Mouse (Mus musculus) stomach, postnatal 0 days (tissue): ENCODE results near the gene Dnah8. TPM values are rescaled to one million over a fixed set of nuclear protein-coding genes. Genes with fewer than 3 reads are reported as not detected.

Source experiments
- ATAC-seq: fragments of 200-750 bp; cut with Nextera tagmentation; 2 replicates; pipeline ENCODE4 v1.8.0; 2017; ENCODE audit not compliant: low FRiP score, low TSS enrichment
- DNase-seq: peaks from one replicate; pipeline ENCODE4 v3.0.0-alpha.2; 2016; ENCODE audit warnings: low spot score
- H3K27ac ChIP-seq: fragments of 300-500 bp; sonication (generic); replicated peaks from 2 replicates; pipeline ENCODE4 v1.5.1; 2014; ENCODE audit warnings: mild to moderate bottlenecking, control low read depth
- H3K27me3 ChIP-seq: fragments of 300-500 bp; sonication (generic); 2 replicates; pipeline ENCODE4 v1.6.1; 2014; ENCODE audit warnings: low read length; ENCODE audit not compliant: control insufficient read depth, insufficient read depth
- H3K36me3 ChIP-seq: fragments of 300-500 bp; sonication (generic); 2 replicates; pipeline ENCODE4 v1.6.1; 2014; ENCODE audit warnings: low read length, mixed read lengths; ENCODE audit not compliant: control insufficient read depth, insufficient read depth
- H3K4me1 ChIP-seq: fragments of 300-500 bp; sonication (generic); replicated peaks from 2 replicates; pipeline ENCODE4 v1.6.1; 2014; ENCODE audit warnings: antibody characterized with exemption; ENCODE audit not compliant: control insufficient read depth, insufficient read depth
- H3K4me2 ChIP-seq: fragments of 300-500 bp; sonication (generic); replicated peaks from 2 replicates; pipeline ENCODE4 v1.6.1; 2014; ENCODE audit warnings: low read depth, mild to moderate bottlenecking, control low read depth, moderate library complexity
- H3K4me3 ChIP-seq: fragments of 300-500 bp; sonication (generic); 2 replicates; pipeline ENCODE4 v1.5.1; 2014; ENCODE audit warnings: low read depth, low read length, control low read depth
- H3K9ac ChIP-seq: fragments of 300-500 bp; sonication (generic); 2 replicates; pipeline ENCODE4 v1.6.1; 2014; ENCODE audit warnings: mild to moderate bottlenecking, low read length, control low read depth, mixed read lengths
- H3K9me3 ChIP-seq: fragments of 300-500 bp; sonication (generic); 2 replicates; pipeline ENCODE4 v1.6.1; 2016; ENCODE audit warnings: low read length; ENCODE audit not compliant: control insufficient read depth
- CTCF ChIP-seq: IDR thresholded peaks from 2 replicates; pipeline ENCODE4 v1.5.1; 2016; ENCODE audit warnings: antibody characterized with exemption, low read depth, mild to moderate bottlenecking, moderate library complexity
- EP300 ChIP-seq: optimal IDR thresholded peaks from 2 replicates; pipeline ENCODE3; 2016; ENCODE audit warnings: antibody characterized with exemption
- WGBS: fragments of 180-500 bp; shearing (Covaris S2); extraction: QIAGEN DNeasy Blood & Tissue Kit; methylation state at CpG from one replicate; pipeline ENCODE4 v1.1.7; 2014; 5-methylcytosine and 5-hydroxymethylcytosine counted together
- polyA plus RNA-seq: library from polyadenylated mRNA; unstranded; fragments of >200 nt; fragmentation: Nextera tagmentation; extraction: Ambion mirVana; gene quantifications from 2 replicates; pipeline ENCODE4 v1.2.1, GENCODE M21; 2015

Gene Dnah8
- polyA plus RNA-seq, 1 experiment from 2014 or later: 0.92 TPM

DNA sequence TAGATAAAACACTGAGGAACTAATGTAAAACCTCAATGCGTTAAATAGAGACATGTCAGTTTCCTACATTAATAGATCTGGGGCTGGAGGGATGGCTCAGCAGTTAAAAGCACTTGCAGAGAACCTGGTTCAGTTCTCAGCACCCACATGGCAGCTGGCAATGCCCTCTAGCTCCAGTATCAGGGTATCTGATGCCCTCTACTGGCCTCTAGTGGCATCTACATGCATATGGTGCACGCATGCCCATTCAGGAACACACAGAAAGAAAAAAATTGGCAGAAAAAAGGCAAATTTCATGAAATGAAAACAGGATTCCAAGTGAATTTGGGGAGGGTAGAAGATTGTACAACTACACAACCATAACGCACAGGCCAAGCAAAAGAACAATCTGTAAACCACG is 136.2 kb downstream of the Dnah8 start:
- Histone ChIP-seq H3K4me3 (no peak overlapping the region), H3K4me1 (no peaks in the 10 kb centered on the region), H3K4me2 (no peak overlapping the region), H3K9ac (no peak overlapping the region), H3K9me3 (no peaks in the 10 kb centered on the region), H3K27ac (no peak overlapping the region), H3K27me3 (no peaks in the 10 kb centered on the region), H3K36me3 (no peaks in the 10 kb centered on the region)
- DNase-seq: no peak
- WGBS: 91% methylated on average over 4 of the region's 4 CpGs
- no peak for ATAC-seq
- TF ChIP-seq EP300 (no peak), CTCF (peak; percentile 18; the same call in 1 of the 2 replicates)

DNA sequence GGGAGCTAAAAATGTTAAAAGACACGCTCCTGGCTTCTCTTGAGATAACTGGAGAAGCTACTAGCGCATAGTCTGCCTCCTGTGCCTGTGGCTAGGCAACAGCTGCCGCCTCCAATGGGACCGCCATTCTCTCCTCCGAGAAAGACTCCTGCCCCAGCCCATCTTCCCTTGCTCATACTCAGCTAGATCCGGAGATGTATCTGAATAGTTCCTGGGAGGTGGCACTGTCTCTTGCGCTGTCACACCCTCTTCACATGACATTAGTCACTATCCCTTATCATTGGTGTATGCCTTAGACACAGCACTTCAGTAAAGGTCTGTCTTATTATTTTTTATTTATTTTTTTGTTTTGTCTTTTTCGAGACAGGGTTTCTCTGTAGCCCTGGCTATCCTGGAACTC is 140.1 kb downstream of the Dnah8 start:
- ATAC-seq (no peak), DNase-seq (no peak)
- H3K4me3 ChIP-seq: no peak overlapping the region
- H3K4me1 ChIP-seq: no peaks in the 10 kb centered on the region
- H3K4me2 ChIP-seq: no peak overlapping the region
- 94% methylated on average over 8 of the region's 8 CpGs for WGBS
- TF ChIP-seq EP300 (no peak), CTCF (no peak)
- H3K9ac ChIP-seq: no peak overlapping the region
- H3K27me3 ChIP-seq: no peaks in the 10 kb centered on the region
- H3K9me3 ChIP-seq: no peaks in the 10 kb centered on the region
- no peak overlapping the region for H3K27ac ChIP-seq
- no peaks in the 10 kb centered on the region for H3K36me3 ChIP-seq

DNA sequence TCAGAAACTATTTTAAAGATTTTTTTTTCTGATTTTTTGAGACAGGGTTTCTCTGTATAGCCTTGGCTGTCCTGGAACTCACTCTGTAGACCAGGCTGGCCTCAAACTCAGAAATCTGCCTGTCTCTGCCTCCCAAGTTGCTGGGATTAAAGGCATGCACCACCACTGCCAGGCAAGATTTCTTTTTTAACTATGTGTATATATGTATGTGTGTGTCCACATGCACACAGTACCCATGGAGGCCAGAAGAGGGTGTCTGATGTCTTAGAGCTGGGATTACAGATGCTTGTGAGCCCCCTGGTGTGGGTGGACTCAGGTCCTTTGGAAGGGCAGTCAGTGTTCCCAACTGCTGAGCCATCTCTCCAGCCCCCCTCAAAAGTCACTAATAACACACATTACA is 150.3 kb downstream of the Dnah8 start:
- no peak overlapping the region for H3K27ac ChIP-seq
- H3K9ac ChIP-seq: no peak overlapping the region
- TF ChIP-seq EP300: no peak
- no peak for TF ChIP-seq CTCF
- no peak overlapping the region for H3K4me3 ChIP-seq
- H3K27me3 ChIP-seq: no peaks in the 10 kb centered on the region
- ATAC-seq (no peak), DNase-seq (no peak)
- H3K36me3 ChIP-seq: no peaks in the 10 kb centered on the region
- no peak overlapping the region for H3K4me2 ChIP-seq
- H3K9me3 ChIP-seq: no peaks in the 10 kb centered on the region
- H3K4me1 ChIP-seq: no peaks in the 10 kb centered on the region

DNA sequence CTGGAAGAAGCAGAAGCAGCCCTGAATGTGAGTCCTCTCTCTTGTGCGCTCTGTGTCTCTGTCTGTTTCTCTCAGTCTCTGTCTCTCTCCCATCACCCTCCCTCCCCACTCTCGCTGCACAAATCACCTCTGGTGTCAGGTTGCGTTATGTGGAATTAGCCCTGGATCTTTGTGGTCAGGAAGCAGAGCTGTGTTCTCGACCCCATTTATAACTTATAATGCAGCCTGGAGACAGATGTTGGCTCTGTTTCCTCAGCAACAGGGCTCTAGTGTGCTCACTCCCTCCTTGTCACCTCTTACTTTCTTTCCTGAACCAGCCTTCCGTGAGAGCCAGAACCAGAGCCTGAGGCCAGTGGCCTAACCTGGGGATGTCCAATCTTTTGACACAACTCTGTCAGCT is 150.9 kb downstream of the Dnah8 start:
- Histone ChIP-seq H3K36me3 (no peaks in the 10 kb centered on the region), H3K4me3 (no peak overlapping the region), H3K4me2 (no peak overlapping the region), H3K27ac (no peak overlapping the region), H3K9me3 (no peaks in the 10 kb centered on the region), H3K9ac (no peak overlapping the region), H3K4me1 (no peaks in the 10 kb centered on the region), H3K27me3 (no peaks in the 10 kb centered on the region)
- TF ChIP-seq EP300: no peak
- no peak for TF ChIP-seq CTCF
- 27% methylated on average over 5 of the region's 5 CpGs for WGBS
- ATAC-seq (no peak), DNase-seq (no peak)

DNA sequence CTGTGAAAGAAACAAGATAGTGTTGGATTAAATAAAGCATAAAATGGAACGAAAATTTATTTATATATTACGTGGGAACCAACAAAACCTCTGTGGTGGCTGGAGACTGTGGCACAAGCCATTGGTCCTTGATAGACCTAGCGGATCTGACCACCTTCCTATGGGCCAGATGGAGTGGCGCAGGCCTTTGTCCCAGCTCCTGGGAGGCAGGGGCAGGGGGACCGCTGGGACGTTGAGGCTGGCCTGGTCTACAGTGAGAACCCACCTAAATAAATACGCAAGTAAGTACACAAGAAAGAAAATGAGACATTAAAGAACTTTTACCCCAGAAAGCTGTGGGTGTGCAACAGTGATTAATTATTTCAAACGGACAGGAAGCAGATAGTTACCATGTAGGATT is 156.9 kb downstream of the Dnah8 start:
- no peak overlapping the region for H3K9ac ChIP-seq
- DNase-seq: no peak
- H3K27ac ChIP-seq: no peak overlapping the region
- no peak overlapping the region for H3K4me3 ChIP-seq
- H3K4me2 ChIP-seq: no peak overlapping the region
- no peaks in the 10 kb centered on the region for H3K4me1 ChIP-seq
- TF ChIP-seq EP300: no peak
- TF ChIP-seq CTCF: no peak
- no peaks in the 10 kb centered on the region for H3K36me3 ChIP-seq
- 71% methylated on average over 8 of the region's 8 CpGs for WGBS
- no peaks in the 10 kb centered on the region for H3K9me3 ChIP-seq
- no peaks in the 10 kb centered on the region for H3K27me3 ChIP-seq
- no peak for ATAC-seq

DNA sequence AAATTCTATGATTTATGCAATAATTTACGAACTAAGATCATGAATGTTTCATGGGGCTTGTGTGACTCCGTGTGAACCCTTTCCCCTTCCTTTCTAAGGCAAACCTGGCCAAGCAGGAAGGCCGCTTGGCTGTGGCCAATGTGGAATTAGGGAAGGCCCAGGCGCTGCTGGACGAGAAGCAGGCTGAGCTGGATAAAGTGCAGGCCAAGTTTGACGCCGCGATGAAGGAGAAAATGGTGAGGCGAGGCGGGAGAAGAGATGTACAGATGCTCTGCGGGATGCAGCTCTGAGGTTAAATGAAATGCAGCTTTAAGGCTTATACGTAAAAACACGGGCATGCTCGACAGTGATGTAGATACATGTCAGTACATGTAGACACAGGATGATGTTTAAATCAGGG is 158.1 kb downstream of the Dnah8 start:
- H3K27me3 ChIP-seq: no peaks in the 10 kb centered on the region
- ATAC-seq (no peak), DNase-seq (no peak)
- TF ChIP-seq CTCF (no peak), EP300 (no peak)
- 77% methylated on average over 14 of the region's 14 CpGs for WGBS
- H3K4me1 ChIP-seq: no peaks in the 10 kb centered on the region
- H3K27ac ChIP-seq: no peak overlapping the region
- H3K4me3 ChIP-seq: no peak overlapping the region
- no peaks in the 10 kb centered on the region for H3K36me3 ChIP-seq
- no peaks in the 10 kb centered on the region for H3K9me3 ChIP-seq
- H3K9ac ChIP-seq: no peak overlapping the region
- no peak overlapping the region for H3K4me2 ChIP-seq
